Mouse (Mus musculus): ENCODE measurements at regions not wholly inside any gene's neighbourhood (a gene's known extent, or its start where the extent isn't known, plus 50 kb on each side); places are given as distances from the start of the nearest gene placed in this dataset.
A peak's percentile ranks its signal among the peaks of the same experiment; 100 is the strongest.

GRCm38 (mm10) chr15:21988676-21989075 is 560.1 kb upstream of the Cdh18 start:
- Histone ChIP-seq H3K36me3 (ENCODE audit: insufficient read depth, low read length) (no peaks in the 10 kb centered on the region), H3K4me1 (replicated peaks; ENCODE audit: low read depth, low read length) (no peaks in the 10 kb centered on the region), H3K27me3 (ENCODE audit: insufficient read depth, low read length) (no peaks in the 10 kb centered on the region), H3K4me3 (replicated peaks; ENCODE audit: low read length) (no peak overlapping the region), H3K9me3 (ENCODE audit: low read length) (no peaks in the 10 kb centered on the region)
- TF ChIP-seq CTCF (conservative IDR thresholded peaks at IDR 0.05; ENCODE audit: low read length) = no peak
- TF ChIP-seq POU5F1 (IDR thresholded peaks at IDR 0.05; ENCODE audit: borderline replicate concordance, low read length) = no peak
- no peak for TF ChIP-seq NANOG (IDR thresholded peaks at IDR 0.05; ENCODE audit: borderline replicate concordance, low read length)

DNA sequence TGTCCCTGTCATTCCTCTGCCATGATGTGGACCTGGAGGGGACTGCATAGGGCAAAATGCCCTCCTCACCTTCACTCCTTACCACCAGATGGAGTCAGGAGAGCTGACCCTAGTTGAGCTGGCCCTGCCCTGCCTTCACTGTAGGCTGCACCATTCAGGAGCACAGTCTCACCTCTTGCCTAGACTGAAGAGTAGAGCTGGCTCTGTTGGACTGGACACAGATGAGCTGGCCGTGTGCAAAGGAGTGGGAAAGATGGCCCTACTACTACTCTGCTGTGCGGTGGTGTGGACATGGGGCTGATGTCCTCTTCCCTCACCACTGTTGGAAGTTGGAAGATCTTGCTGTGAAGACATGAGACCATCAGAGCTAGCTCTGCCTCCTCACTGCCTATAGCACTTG is 555.5 kb upstream of the Cdh18 start:
- Histone ChIP-seq H3K27me3 (ENCODE audit: insufficient read depth, low read length) (no peaks in the 10 kb centered on the region), H3K36me3 (ENCODE audit: insufficient read depth, low read length) (no peaks in the 10 kb centered on the region), H3K4me1 (replicated peaks; ENCODE audit: low read depth, low read length) (no peaks in the 10 kb centered on the region), H3K9me3 (ENCODE audit: low read length) (no peaks in the 10 kb centered on the region), H3K4me3 (replicated peaks; ENCODE audit: low read length) (no peak overlapping the region)
- no peak for TF ChIP-seq NANOG (IDR thresholded peaks at IDR 0.05; ENCODE audit: borderline replicate concordance, low read length)
- TF ChIP-seq POU5F1 (IDR thresholded peaks at IDR 0.05; ENCODE audit: borderline replicate concordance, low read length) = no peak
- TF ChIP-seq CTCF (conservative IDR thresholded peaks at IDR 0.05; ENCODE audit: low read length) = no peak

DNA sequence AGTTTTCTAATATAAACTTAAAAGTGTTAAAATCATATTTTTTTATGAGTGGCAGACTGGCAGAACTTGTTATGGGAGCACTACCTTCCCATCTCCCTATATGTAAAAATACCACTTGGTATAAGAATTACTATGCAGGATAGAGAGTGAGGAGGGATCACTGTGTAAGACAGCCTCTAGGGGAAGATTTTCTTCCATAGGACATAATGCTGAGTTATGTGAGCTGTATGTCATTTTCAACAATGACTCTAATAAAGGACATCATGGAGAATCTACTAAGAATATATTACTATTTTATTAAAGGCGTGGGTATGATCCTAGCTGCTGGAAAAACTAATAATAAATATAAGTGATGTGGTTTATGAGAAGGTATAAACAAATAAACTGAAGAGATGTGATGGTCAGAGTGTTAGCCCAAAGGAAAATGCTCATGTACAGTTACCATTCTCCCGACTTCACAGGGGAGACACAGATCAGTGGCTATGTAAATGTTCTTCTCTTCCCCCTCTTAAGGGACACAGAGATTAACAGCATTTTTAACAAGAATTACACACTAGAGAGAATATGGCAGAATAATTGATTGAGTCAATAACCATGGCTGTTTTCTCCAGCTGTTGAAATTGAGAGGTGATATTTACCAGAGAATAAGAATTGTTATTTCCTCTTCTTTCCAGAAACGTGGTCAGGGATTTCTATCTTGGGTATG is 553.5 kb upstream of the Cdh18 start:
- Histone ChIP-seq H3K36me3 (ENCODE audit: insufficient read depth, low read length) (no peaks in the 10 kb centered on the region), H3K9me3 (ENCODE audit: low read length) (no peaks in the 10 kb centered on the region)
- TF ChIP-seq CTCF (conservative IDR thresholded peaks at IDR 0.05; ENCODE audit: low read length) (no peak), NANOG (IDR thresholded peaks at IDR 0.05; ENCODE audit: borderline replicate concordance, low read length) (no peak), POU5F1 (IDR thresholded peaks at IDR 0.05; ENCODE audit: borderline replicate concordance, low read length) (no peak)

DNA sequence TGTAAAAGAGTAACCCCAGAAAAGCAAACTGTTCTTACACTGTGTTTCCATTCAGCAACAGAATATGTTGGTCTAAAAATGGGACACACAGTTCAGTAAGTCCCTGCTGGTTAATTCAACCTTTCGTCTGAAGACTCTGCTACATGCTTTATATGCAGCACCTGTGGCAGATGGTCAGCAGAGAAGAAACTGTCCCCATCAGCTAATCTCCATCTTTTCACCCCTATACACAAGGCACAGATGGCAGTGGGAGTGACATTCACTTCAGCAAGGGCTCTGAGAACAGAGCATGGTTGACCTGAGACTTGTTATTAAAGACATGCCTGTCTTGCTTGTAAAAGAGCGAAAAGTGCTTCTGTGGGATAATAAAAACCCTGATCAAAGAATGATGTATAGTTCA is 528.8 kb upstream of the Cdh18 start:
- H3K4me3 ChIP-seq (replicated peaks; ENCODE audit: low read length) = no peak overlapping the region
- no peak for TF ChIP-seq CTCF (conservative IDR thresholded peaks at IDR 0.05; ENCODE audit: low read length)
- TF ChIP-seq POU5F1 (IDR thresholded peaks at IDR 0.05; ENCODE audit: borderline replicate concordance, low read length) = no peak
- no peak for TF ChIP-seq NANOG (IDR thresholded peaks at IDR 0.05; ENCODE audit: borderline replicate concordance, low read length)

More for the DNA sequence above, 553.5 kb upstream of the Cdh18 start:
- H3K27me3 ChIP-seq (ENCODE audit: insufficient read depth, low read length) = no peaks in the 10 kb centered on the region
- H3K4me3 ChIP-seq (replicated peaks; ENCODE audit: low read length) = no peak overlapping the region
- H3K4me1 ChIP-seq (replicated peaks; ENCODE audit: low read depth, low read length) = no peaks in the 10 kb centered on the region

GRCm38 (mm10) chr15:22030215-22030614 is 518.6 kb upstream of the Cdh18 start:
- Histone ChIP-seq H3K27me3 (ENCODE audit: insufficient read depth, low read length) (no peaks in the 10 kb centered on the region), H3K36me3 (ENCODE audit: insufficient read depth, low read length) (no peaks in the 10 kb centered on the region), H3K4me1 (replicated peaks; ENCODE audit: low read depth, low read length) (no peaks in the 10 kb centered on the region), H3K9me3 (ENCODE audit: low read length) (no peaks in the 10 kb centered on the region), H3K4me3 (replicated peaks; ENCODE audit: low read length) (no peak overlapping the region)
- TF ChIP-seq POU5F1 (IDR thresholded peaks at IDR 0.05; ENCODE audit: borderline replicate concordance, low read length) (no peak), NANOG (IDR thresholded peaks at IDR 0.05; ENCODE audit: borderline replicate concordance, low read length) (no peak), CTCF (conservative IDR thresholded peaks at IDR 0.05; ENCODE audit: low read length) (no peak)

More for the DNA sequence above, 528.8 kb upstream of the Cdh18 start:
- Histone ChIP-seq H3K27me3 (ENCODE audit: insufficient read depth, low read length) (no peaks in the 10 kb centered on the region), H3K9me3 (ENCODE audit: low read length) (no peaks in the 10 kb centered on the region), H3K36me3 (ENCODE audit: insufficient read depth, low read length) (no peaks in the 10 kb centered on the region), H3K4me1 (replicated peaks; ENCODE audit: low read depth, low read length) (no peaks in the 10 kb centered on the region)

DNA sequence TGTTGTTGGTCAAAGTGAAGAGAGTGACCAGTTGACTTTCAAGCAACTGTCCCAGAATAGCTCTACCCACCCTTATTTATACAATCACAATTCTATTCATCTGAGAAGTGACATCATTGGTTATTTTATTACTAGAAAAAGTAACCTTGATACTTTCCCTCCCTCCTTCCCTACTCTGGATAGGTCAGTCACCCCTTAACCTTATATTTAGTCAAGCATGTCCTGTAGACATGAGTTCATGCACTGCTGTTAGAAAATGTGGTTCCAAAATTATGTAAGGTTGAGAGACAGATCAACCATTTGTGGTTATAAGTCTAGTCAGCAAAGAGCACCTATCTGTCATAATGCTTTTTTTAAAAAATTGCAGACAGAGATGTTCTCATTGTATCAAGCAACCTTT is 502.4 kb upstream of the Cdh18 start:
- TF ChIP-seq CTCF (conservative IDR thresholded peaks at IDR 0.05; ENCODE audit: low read length) (no peak), POU5F1 (IDR thresholded peaks at IDR 0.05; ENCODE audit: borderline replicate concordance, low read length) (no peak), NANOG (IDR thresholded peaks at IDR 0.05; ENCODE audit: borderline replicate concordance, low read length) (no peak)
- no peaks in the 10 kb centered on the region for H3K4me1 ChIP-seq (replicated peaks; ENCODE audit: low read depth, low read length)
- no peaks in the 10 kb centered on the region for H3K27me3 ChIP-seq (ENCODE audit: insufficient read depth, low read length)
- H3K9me3 ChIP-seq (ENCODE audit: low read length) = peaks cover 7% of the 10 kb centered on the region
- H3K36me3 ChIP-seq (ENCODE audit: insufficient read depth, low read length) = no peaks in the 10 kb centered on the region
- H3K4me3 ChIP-seq (replicated peaks; ENCODE audit: low read length) = no peak overlapping the region

- TF ChIP-seq NANOG (IDR thresholded peaks at IDR 0.05; ENCODE audit: borderline replicate concordance, low read length) (no peak), CTCF (conservative IDR thresholded peaks at IDR 0.05; ENCODE audit: low read length) (no peak), POU5F1 (IDR thresholded peaks at IDR 0.05; ENCODE audit: borderline replicate concordance, low read length) (no peak)
- peaks cover 9% of the 10 kb centered on the region for H3K9me3 ChIP-seq (ENCODE audit: low read length)
- no peaks in the 10 kb centered on the region for H3K27me3 ChIP-seq (ENCODE audit: insufficient read depth, low read length)
- H3K4me1 ChIP-seq (replicated peaks; ENCODE audit: low read depth, low read length) = no peaks in the 10 kb centered on the region
- no peaks in the 10 kb centered on the region for H3K36me3 ChIP-seq (ENCODE audit: insufficient read depth, low read length)
- no peak overlapping the region for H3K4me3 ChIP-seq (replicated peaks; ENCODE audit: low read length)
Observed at GRCm38 (mm10) chr15:22046877-22047478, 501.8 kb upstream of the Cdh18 start.

DNA sequence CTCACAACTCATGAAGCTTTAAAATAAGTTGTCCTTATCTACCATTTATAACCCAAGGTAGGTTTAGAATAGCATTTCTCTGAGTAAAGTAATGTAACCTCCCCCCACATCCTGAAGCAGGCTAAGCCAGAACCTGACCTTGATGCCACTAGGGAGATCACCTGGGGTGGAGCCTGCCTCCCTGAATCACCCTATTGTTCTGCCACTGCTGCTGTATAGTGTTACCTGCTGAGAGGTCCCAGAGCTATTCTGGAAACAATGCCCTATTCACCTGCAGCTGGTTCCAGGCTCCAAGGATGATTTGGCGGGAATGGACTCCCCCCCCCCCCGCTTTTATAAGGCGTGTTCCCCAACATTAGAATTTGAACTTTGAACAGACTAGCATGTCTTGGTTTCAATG is 462.0 kb upstream of the Cdh18 start:
- Histone ChIP-seq H3K4me1 (replicated peaks; ENCODE audit: low read depth, low read length) (no peaks in the 10 kb centered on the region; the same call in 1 of the 2 replicates), H3K36me3 (ENCODE audit: insufficient read depth, low read length) (no peaks in the 10 kb centered on the region), H3K27me3 (ENCODE audit: insufficient read depth, low read length) (no peaks in the 10 kb centered on the region), H3K9me3 (ENCODE audit: low read length) (peaks cover 44% of the 10 kb centered on the region), H3K4me3 (replicated peaks; ENCODE audit: low read length) (no peak overlapping the region)
- TF ChIP-seq CTCF (conservative IDR thresholded peaks at IDR 0.05; ENCODE audit: low read length) (no peak), POU5F1 (IDR thresholded peaks at IDR 0.05; ENCODE audit: borderline replicate concordance, low read length) (no peak), NANOG (IDR thresholded peaks at IDR 0.05; ENCODE audit: borderline replicate concordance, low read length) (peak; percentile 67; the same call in 1 of the 2 replicates)

All from E14TG2a.4 (cell line).